Mouse (Mus musculus) limb, embryonic 11.5 days (tissue): ENCODE results near the gene Slc38a6. TPM values are rescaled to one million over a fixed set of nuclear protein-coding genes. Genes with fewer than 3 reads are reported as not detected.

Experiments used
- ATAC-seq: fragments of 200-750 bp; cut with Nextera tagmentation; 2 replicates; pipeline ENCODE4 v1.8.0; 2017; ENCODE audit warnings: low read depth; ENCODE audit not compliant: insufficient number of reproducible peaks, low FRiP score, low TSS enrichment
- DNase-seq: peaks from one replicate; pipeline ENCODE4 v3.0.0-alpha.2; 2015; ENCODE audit warnings: low spot score
- H3K27ac ChIP-seq: fragments of 300-500 bp; sonication (generic); replicated peaks from 2 replicates; pipeline ENCODE4 v1.5.1; 2014; ENCODE audit warnings: low read depth, mild to moderate bottlenecking, low read length
- H3K27me3 ChIP-seq: fragments of 300-500 bp; sonication (generic); 2 replicates; pipeline ENCODE4 v1.6.1; 2014; ENCODE audit warnings: mild to moderate bottlenecking, low read length, mixed read lengths; ENCODE audit not compliant: control insufficient read depth, insufficient read depth
- H3K36me3 ChIP-seq: fragments of 300-500 bp; sonication (generic); 2 replicates; pipeline ENCODE4 v1.6.1; 2014; ENCODE audit warnings: mild to moderate bottlenecking, low read length, moderate library complexity, mixed read lengths; ENCODE audit not compliant: control insufficient read depth, insufficient read depth
- H3K4me1 ChIP-seq: fragments of 300-500 bp; sonication (generic); 2 replicates; pipeline ENCODE4 v1.6.1; 2014; ENCODE audit warnings: low read length, mixed read lengths; ENCODE audit not compliant: control insufficient read depth, insufficient read depth
- H3K4me2 ChIP-seq: fragments of 300-500 bp; sonication (generic); 2 replicates; pipeline ENCODE4 v1.6.1; 2014; ENCODE audit warnings: low read depth, mild to moderate bottlenecking, moderate library complexity; ENCODE audit not compliant: severe bottlenecking
- H3K4me3 ChIP-seq: fragments of 300-500 bp; sonication (generic); 2 replicates; pipeline ENCODE4 v1.5.1; 2014; ENCODE audit warnings: low read depth, low read length
- H3K9ac ChIP-seq: fragments of 300-500 bp; sonication (generic); 2 replicates; pipeline ENCODE4 v1.6.1; 2014; ENCODE audit warnings: mild to moderate bottlenecking, low read length
- H3K9me3 ChIP-seq: fragments of 300-500 bp; sonication (generic); 2 replicates; pipeline ENCODE4 v1.6.1; 2016; ENCODE audit warnings: low read length; ENCODE audit not compliant: control insufficient read depth
- WGBS: fragments of 180-500 bp; shearing (Covaris S2); extraction: QIAGEN DNeasy Blood & Tissue Kit; methylation state at CpG from one replicate; pipeline ENCODE4 v1.1.7; 2014; 5-methylcytosine and 5-hydroxymethylcytosine counted together
- polyA plus RNA-seq: library from polyadenylated mRNA; unstranded; fragments of >200 nt; fragmentation: Nextera tagmentation; extraction: Ambion mirVana; gene quantifications from 2 replicates; pipeline ENCODE4 v1.2.1, GENCODE M21; 2014

Slc38a6 gene
- polyA plus RNA-seq, 1 experiment from 2014 or later, result 14.1 TPM

GRCm38 (mm10) chr12:73393018-73393417 is 106.4 kb downstream of the Slc38a6 start:
- H3K9ac ChIP-seq, result no peak overlapping the region
- ATAC-seq (no peak), DNase-seq (no peak)
- no peak overlapping the region for H3K4me3 ChIP-seq
- H3K4me1 ChIP-seq, result peaks cover 17% of the 10 kb centered on the region
- H3K4me2 ChIP-seq, result no peak overlapping the region
- H3K27ac ChIP-seq, result no peak overlapping the region
- H3K36me3 ChIP-seq, result no peaks in the 10 kb centered on the region
- H3K27me3 ChIP-seq, result no peaks in the 10 kb centered on the region
- no peaks in the 10 kb centered on the region; the same call in 1 of the 2 replicates for H3K9me3 ChIP-seq

GRCm38 (mm10) chr12:73393881-73394291 is 107.3 kb downstream of the Slc38a6 start:
- ATAC-seq, result no peak
- Histone ChIP-seq H3K4me1 (peaks cover 17% of the 10 kb centered on the region), H3K27me3 (no peaks in the 10 kb centered on the region), H3K9me3 (no peaks in the 10 kb centered on the region; the same call in 1 of the 2 replicates), H3K9ac (no peak overlapping the region), H3K4me2 (no peak overlapping the region), H3K27ac (no peak overlapping the region), H3K36me3 (no peaks in the 10 kb centered on the region), H3K4me3 (no peak overlapping the region)
- 32% methylated on average over 6 of the region's 6 CpGs for WGBS
- DNase-seq, result no peak

- H3K4me2 ChIP-seq, result no peak overlapping the region
- H3K9me3 ChIP-seq, result no peaks in the 10 kb centered on the region; the same call in 1 of the 2 replicates
- 94% methylated on average over 5 of the region's 5 CpGs for WGBS
- DNase-seq (no peak), ATAC-seq (no peak)
- H3K27me3 ChIP-seq, result no peaks in the 10 kb centered on the region
- peaks cover 21% of the 10 kb centered on the region for H3K4me1 ChIP-seq
- H3K27ac ChIP-seq, result no peak overlapping the region
- no peaks in the 10 kb centered on the region for H3K36me3 ChIP-seq
- H3K4me3 ChIP-seq, result no peak overlapping the region
- no peak overlapping the region for H3K9ac ChIP-seq
Observed at GRCm38 (mm10) chr12:73394571-73394970, 108.0 kb downstream of the Slc38a6 start.

- Histone ChIP-seq H3K4me2 (no peak overlapping the region), H3K9ac (no peak overlapping the region), H3K4me1 (peaks cover 17% of the 10 kb centered on the region), H3K4me3 (no peak overlapping the region), H3K36me3 (no peaks in the 10 kb centered on the region), H3K27me3 (no peaks in the 10 kb centered on the region), H3K27ac (no peak overlapping the region), H3K9me3 (no peaks in the 10 kb centered on the region; the same call in 1 of the 2 replicates)
- WGBS, result 43% methylated on average over 4 of the region's 4 CpGs
- DNase-seq (no peak), ATAC-seq (no peak)
Observed at GRCm38 (mm10) chr12:73399426-73399825, 112.8 kb downstream of the Slc38a6 start.

GRCm38 (mm10) chr12:73400481-73401025 is 114.0 kb downstream of the Slc38a6 start:
- no peaks in the 10 kb centered on the region for H3K36me3 ChIP-seq
- peaks cover 25% of the 10 kb centered on the region for H3K4me1 ChIP-seq
- no peak overlapping the region for H3K9ac ChIP-seq
- no peaks in the 10 kb centered on the region for H3K9me3 ChIP-seq
- no peak overlapping the region for H3K4me2 ChIP-seq
- H3K27ac ChIP-seq, result no peak overlapping the region
- H3K4me3 ChIP-seq, result no peak overlapping the region
- 80% methylated on average over 4 of the region's 4 CpGs for WGBS
- ATAC-seq, result no peak
- no peaks in the 10 kb centered on the region for H3K27me3 ChIP-seq
- DNase-seq, result no peak

- no peak overlapping the region for H3K9ac ChIP-seq
- 81% methylated on average over 3 of the region's 3 CpGs for WGBS
- ATAC-seq (peak; percentile 41; the same call in 1 of the 2 replicates), DNase-seq (no peak)
- no peaks in the 10 kb centered on the region for H3K36me3 ChIP-seq
- H3K27me3 ChIP-seq, result no peaks in the 10 kb centered on the region
- peaks cover 33% of the 10 kb centered on the region for H3K4me1 ChIP-seq
- H3K4me3 ChIP-seq, result no peak overlapping the region
- no peak overlapping the region for H3K4me2 ChIP-seq
- H3K9me3 ChIP-seq, result no peaks in the 10 kb centered on the region
- H3K27ac ChIP-seq, result no peak overlapping the region
Observed at GRCm38 (mm10) chr12:73401520-73402130, 115.0 kb downstream of the Slc38a6 start.

- H3K36me3 ChIP-seq, result no peaks in the 10 kb centered on the region
- H3K4me2 ChIP-seq, result no peak overlapping the region
- DNase-seq (no peak), ATAC-seq (0 out of 2 replicates have a peak, but pooled peaks have one; percentile 18)
- H3K27ac ChIP-seq, result no peak overlapping the region
- no peaks in the 10 kb centered on the region for H3K9me3 ChIP-seq
- WGBS, result 69% methylated on average over 5 of the region's 5 CpGs
- H3K4me1 ChIP-seq, result peaks cover 33% of the 10 kb centered on the region
- H3K27me3 ChIP-seq, result no peaks in the 10 kb centered on the region
- no peak overlapping the region for H3K9ac ChIP-seq
- no peak overlapping the region for H3K4me3 ChIP-seq
Observed at GRCm38 (mm10) chr12:73402137-73402712, 115.6 kb downstream of the Slc38a6 start.

GRCm38 (mm10) chr12:73402851-73403665 is 116.5 kb downstream of the Slc38a6 start:
- H3K4me1 ChIP-seq, result peaks cover 33% of the 10 kb centered on the region
- 80% methylated on average over 11 of the region's 11 CpGs for WGBS
- no peak for ATAC-seq

More at GRCm38 (mm10) chr12:73402851-73403665, 116.5 kb downstream of the Slc38a6 start:
- Histone ChIP-seq H3K27me3 (no peaks in the 10 kb centered on the region), H3K4me2 (no peak overlapping the region), H3K36me3 (no peaks in the 10 kb centered on the region), H3K9me3 (no peaks in the 10 kb centered on the region), H3K9ac (no peak overlapping the region), H3K4me3 (no peak overlapping the region), H3K27ac (no peak overlapping the region)
- no peak for DNase-seq
